Mouse (Mus musculus) C2C12 (cell line): ENCODE measurements around the gene Rdh16f1. TPM values are rescaled to one million over a fixed set of nuclear protein-coding genes. Genes with fewer than 3 reads are reported as not detected.

ENCODE experiments used
- H3K27me3 ChIP-seq: one replicate; pipeline ENCODE4 v1.6.1; 2011; ENCODE audit not compliant: control insufficient read depth, insufficient read depth, insufficient read length
- H3K36me3 ChIP-seq: one replicate; pipeline ENCODE4 v1.6.1; 2011; ENCODE audit not compliant: control insufficient read depth, insufficient read depth
- H3K4me3 ChIP-seq: one replicate; pipeline ENCODE4 v1.5.1; 2011; ENCODE audit warnings: mild to moderate bottlenecking, control low read depth; ENCODE audit not compliant: poor library complexity, insufficient read depth, severe bottlenecking
- H3K79me2 ChIP-seq: one replicate; pipeline ENCODE4 v1.6.1; 2011; ENCODE audit not compliant: control insufficient read depth, insufficient read depth
- H3K79me3 ChIP-seq: one replicate; pipeline ENCODE4 v1.6.1; 2011; ENCODE audit warnings: low read depth, control low read depth
- H3ac ChIP-seq: one replicate; pipeline ENCODE3; 2011; ENCODE audit warnings: low read depth; ENCODE audit not compliant: control insufficient read depth, insufficient read length
- CEBPB ChIP-seq: IDR thresholded peaks from one replicate; pipeline ENCODE4 v1.6.1; 2011; ENCODE audit warnings: low read depth, mild to moderate bottlenecking, control low read depth, moderate library complexity
- CTCF ChIP-seq: IDR thresholded peaks from one replicate; pipeline ENCODE4 v1.5.1; 2011; ENCODE audit not compliant: control insufficient read depth, insufficient read depth, insufficient read length
- FOSL1 ChIP-seq: IDR thresholded peaks from one replicate; pipeline ENCODE4 v1.8.0; 2011; ENCODE audit warnings: mild to moderate bottlenecking, low read length; ENCODE audit not compliant: poor library complexity, insufficient read depth, severe bottlenecking
- MAX ChIP-seq: IDR thresholded peaks from one replicate; pipeline ENCODE4 v1.6.1; 2011; ENCODE audit warnings: mild to moderate bottlenecking, control low read depth
- MYOD1 ChIP-seq: IDR thresholded peaks from one replicate; pipeline ENCODE4 v1.6.1; 2011; ENCODE audit warnings: low read depth; ENCODE audit not compliant: control insufficient read depth, insufficient read length
- MYOG ChIP-seq: IDR thresholded peaks from one replicate; pipeline ENCODE4 v1.6.1; 2011; ENCODE audit not compliant: control insufficient read depth, insufficient read length; ENCODE audit errors: extremely low read depth
- USF1 ChIP-seq: IDR thresholded peaks from one replicate; pipeline ENCODE4 v1.6.1; 2011; ENCODE audit warnings: low read depth, mild to moderate bottlenecking, control low read depth, moderate library complexity
- polyA plus RNA-seq: library from polyadenylated mRNA; unstranded; fragments of >200 nt; fragmentation: generic; extraction: Trizol; gene quantifications from one replicate; pipeline ENCODE4 v1.2.1, GENCODE M21; 2012; ENCODE audit warnings: missing spikeins

The Rdh16f1 gene
- polyA plus RNA-seq, 1 experiment: not detected

DNA sequence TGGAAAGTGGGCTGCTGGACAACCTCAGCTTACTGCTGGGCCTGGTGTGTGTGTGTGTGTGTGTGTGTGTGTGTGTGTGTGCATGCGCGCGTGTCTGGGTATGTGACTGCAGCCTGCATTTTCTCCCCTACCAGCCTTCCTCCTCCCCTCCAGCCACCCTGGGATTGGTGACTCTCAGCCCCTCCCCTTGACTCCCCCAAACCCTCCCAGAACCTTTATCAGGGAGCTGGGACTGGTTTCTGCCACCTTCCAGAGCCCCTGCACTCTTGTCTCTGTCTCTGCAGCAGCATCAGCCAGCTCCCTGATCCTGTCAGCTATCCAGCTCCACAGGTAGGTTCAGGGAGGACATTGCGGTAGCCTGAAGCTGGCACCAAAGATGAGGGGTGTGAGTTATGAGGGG, 34.5 kb upstream of the Rdh16f1 start:
- no peaks in the 10 kb centered on the region for H3K79me2 ChIP-seq
- TF ChIP-seq MAX: no peak
- TF ChIP-seq MYOG: no peak
- TF ChIP-seq MYOD1: no peak
- TF ChIP-seq FOSL1: no peak
- TF ChIP-seq CEBPB: no peak
- TF ChIP-seq CTCF: no peak
- TF ChIP-seq USF1: no peak
- H3K4me3 ChIP-seq: no peak overlapping the region
- H3ac ChIP-seq: no peak overlapping the region
- no peaks in the 10 kb centered on the region for H3K79me3 ChIP-seq
- H3K36me3 ChIP-seq: no peaks in the 10 kb centered on the region
- peaks cover 83% of the 10 kb centered on the region for H3K27me3 ChIP-seq

- no peaks in the 10 kb centered on the region for H3K79me2 ChIP-seq
- TF ChIP-seq USF1 (no peak), CEBPB (no peak), MAX (no peak), CTCF (no peak)
- H3K27me3 ChIP-seq: peaks cover 78% of the 10 kb centered on the region
- H3K36me3 ChIP-seq: no peaks in the 10 kb centered on the region
- no peaks in the 10 kb centered on the region for H3K79me3 ChIP-seq
- no peak overlapping the region for H3K4me3 ChIP-seq
- H3ac ChIP-seq: no peak overlapping the region
These were observed 31.1 kb upstream of the Rdh16f1 start for GRCm38 (mm10) chr10:127728437-127728836.

GRCm38 (mm10) chr10:127730285-127730932, 29.2 kb upstream of the Rdh16f1 start:
- no peaks in the 10 kb centered on the region for H3K79me3 ChIP-seq
- no peaks in the 10 kb centered on the region for H3K36me3 ChIP-seq
- peaks cover 82% of the 10 kb centered on the region for H3K27me3 ChIP-seq
- TF ChIP-seq FOSL1: no peak
- TF ChIP-seq MYOG: no peak
- no peak for TF ChIP-seq MAX
- TF ChIP-seq CEBPB: no peak
- no peak for TF ChIP-seq MYOD1
- no peak for TF ChIP-seq CTCF
- TF ChIP-seq USF1: no peak
- H3ac ChIP-seq: no peak overlapping the region
- H3K79me2 ChIP-seq: no peaks in the 10 kb centered on the region
- H3K4me3 ChIP-seq: no peak overlapping the region

- Histone ChIP-seq H3ac (no peak overlapping the region), H3K4me3 (no peak overlapping the region), H3K79me2 (no peaks in the 10 kb centered on the region), H3K79me3 (no peaks in the 10 kb centered on the region), H3K36me3 (no peaks in the 10 kb centered on the region), H3K27me3 (peaks cover 79% of the 10 kb centered on the region)
- TF ChIP-seq CTCF (no peak), FOSL1 (no peak), MYOG (no peak), MAX (no peak), MYOD1 (no peak), CEBPB (no peak), USF1 (no peak)
These were observed 28.7 kb upstream of the Rdh16f1 start for GRCm38 (mm10) chr10:127730933-127731310.

DNA sequence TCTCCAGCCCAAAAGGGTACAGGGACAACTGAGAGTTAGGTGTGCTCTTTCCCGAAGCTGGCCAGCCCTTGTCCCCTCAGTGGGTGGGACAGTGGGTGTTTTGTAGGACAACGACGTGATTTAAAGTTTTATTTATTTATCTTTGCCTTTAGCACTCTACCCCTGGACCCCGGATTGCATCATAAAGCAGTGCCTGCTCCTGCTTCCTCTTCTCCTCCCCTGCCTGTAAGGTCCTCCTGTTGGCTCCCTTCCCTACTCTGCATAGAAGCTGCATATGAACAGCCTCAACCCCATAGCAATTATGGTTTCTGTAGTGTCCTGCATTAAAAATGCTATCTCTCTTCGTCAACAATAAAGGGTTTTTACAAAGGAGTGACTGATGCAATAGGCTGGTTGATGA, 28.2 kb upstream of the Rdh16f1 start:
- Histone ChIP-seq H3K79me3 (no peaks in the 10 kb centered on the region), H3ac (no peak overlapping the region), H3K36me3 (no peaks in the 10 kb centered on the region), H3K4me3 (no peak overlapping the region), H3K27me3 (peaks cover 74% of the 10 kb centered on the region), H3K79me2 (no peaks in the 10 kb centered on the region)
- TF ChIP-seq CEBPB (no peak), CTCF (no peak), MYOD1 (no peak), MYOG (no peak), FOSL1 (no peak), MAX (no peak), USF1 (no peak)

- H3K79me2 ChIP-seq: no peaks in the 10 kb centered on the region
- H3K4me3 ChIP-seq: no peak overlapping the region
- no peaks in the 10 kb centered on the region for H3K36me3 ChIP-seq
These were observed 25.2 kb upstream of the Rdh16f1 start for GRCm38 (mm10) chr10:127734434-127734833.

More at GRCm38 (mm10) chr10:127734434-127734833, 25.2 kb upstream of the Rdh16f1 start:
- TF ChIP-seq MAX: no peak
- TF ChIP-seq MYOG: no peak
- peaks cover 44% of the 10 kb centered on the region for H3K27me3 ChIP-seq
- no peaks in the 10 kb centered on the region for H3K79me3 ChIP-seq
- H3ac ChIP-seq: no peak overlapping the region
